Mouse (Mus musculus) left cerebral cortex, postnatal 10 days (tissue): ENCODE measurements at regions not wholly inside any gene's neighbourhood (a gene's known extent, or its start where the extent isn't known, plus 50 kb on each side); places are given as distances from the start of the nearest gene placed in this dataset.
"Not testable (repeated sequence)": the region's sequence is repeated elsewhere in the genome, so short reads cannot be mapped to it uniquely, and the experiment has no call there.

ENCODE experiments used
- DNase-seq, 2 experiments: peaks; one replicate each; pipeline ENCODE4 v3.0.0; 2021 to 2022; ENCODE audit warnings: low spot score in 2 of 2, mixed read lengths in 1 of 2; ENCODE audit errors: extremely low spot score in 1 of 2
- intact Hi-C: fragments of 180-260 bp; cut with DNase I; formaldehyde crosslinking; loops from one replicate; pipeline ENCODE4 v1.15.1; 2025

DNA sequence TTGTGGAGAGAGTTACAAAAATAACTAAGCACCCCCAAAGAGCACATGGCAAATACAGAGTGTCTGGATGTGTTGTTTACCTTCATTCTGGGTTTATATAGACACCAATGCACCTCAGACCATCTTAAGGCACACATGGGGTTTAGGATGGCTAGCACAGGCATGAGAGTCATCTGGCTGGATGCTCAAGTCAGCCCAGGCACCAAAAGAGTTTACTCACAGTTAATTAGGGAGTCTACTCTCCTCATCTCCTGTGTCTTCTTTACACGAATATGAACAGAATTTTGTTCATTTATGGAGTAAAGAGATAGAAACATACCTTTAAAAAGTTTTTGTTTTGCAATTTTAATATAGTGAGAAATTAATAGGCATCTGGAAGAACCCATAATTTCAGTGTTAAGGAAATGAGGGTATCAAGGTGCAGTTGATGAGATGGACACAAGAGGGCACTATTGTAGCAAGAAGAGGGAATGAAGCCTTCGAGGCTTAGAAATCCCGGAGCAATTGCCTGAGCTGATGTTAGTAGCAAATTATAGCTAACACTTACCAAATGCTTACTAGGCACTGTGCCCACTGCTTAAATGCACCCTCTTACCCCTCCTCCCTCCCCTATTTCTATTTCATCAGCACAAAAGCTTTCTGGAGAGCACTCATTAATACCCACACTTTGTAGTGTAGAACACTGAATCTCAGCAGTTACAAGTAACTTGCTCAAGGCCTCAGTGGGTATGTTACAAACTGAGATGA lies 174.6 kb downstream of the Eepd1 start:
- DNase-seq, result peak; percentile 44 to 64
- intact Hi-C loops, result loop anchor here (5.0 kb wide), 1 partner anchor 1121 kb away; no protein-coding TSS in a partner anchor

DNA sequence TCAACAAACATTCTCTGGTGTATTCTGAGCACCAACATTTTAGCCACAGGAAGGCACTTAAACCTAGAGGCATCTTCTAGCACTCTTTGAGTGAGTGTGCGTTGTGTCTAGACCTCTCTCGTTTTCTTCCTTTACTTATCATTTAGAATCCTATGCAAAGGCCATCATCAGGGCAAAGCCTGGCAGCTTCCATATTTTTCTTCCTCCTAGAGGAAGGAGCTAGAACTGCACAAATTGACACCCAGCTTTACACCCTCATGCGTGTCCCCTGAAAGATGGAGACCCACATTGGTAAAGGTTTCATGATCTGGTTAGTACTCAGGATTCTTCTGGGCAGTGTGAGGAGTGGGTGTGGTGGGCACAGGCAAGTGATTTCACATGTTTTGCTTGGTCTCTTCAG lies 175.2 kb downstream of the Eepd1 start:
- intact Hi-C loops, result loop anchor here (5.0 kb wide), 1 partner anchor 1121 kb away; no protein-coding TSS in a partner anchor
- no peak for DNase-seq

DNA sequence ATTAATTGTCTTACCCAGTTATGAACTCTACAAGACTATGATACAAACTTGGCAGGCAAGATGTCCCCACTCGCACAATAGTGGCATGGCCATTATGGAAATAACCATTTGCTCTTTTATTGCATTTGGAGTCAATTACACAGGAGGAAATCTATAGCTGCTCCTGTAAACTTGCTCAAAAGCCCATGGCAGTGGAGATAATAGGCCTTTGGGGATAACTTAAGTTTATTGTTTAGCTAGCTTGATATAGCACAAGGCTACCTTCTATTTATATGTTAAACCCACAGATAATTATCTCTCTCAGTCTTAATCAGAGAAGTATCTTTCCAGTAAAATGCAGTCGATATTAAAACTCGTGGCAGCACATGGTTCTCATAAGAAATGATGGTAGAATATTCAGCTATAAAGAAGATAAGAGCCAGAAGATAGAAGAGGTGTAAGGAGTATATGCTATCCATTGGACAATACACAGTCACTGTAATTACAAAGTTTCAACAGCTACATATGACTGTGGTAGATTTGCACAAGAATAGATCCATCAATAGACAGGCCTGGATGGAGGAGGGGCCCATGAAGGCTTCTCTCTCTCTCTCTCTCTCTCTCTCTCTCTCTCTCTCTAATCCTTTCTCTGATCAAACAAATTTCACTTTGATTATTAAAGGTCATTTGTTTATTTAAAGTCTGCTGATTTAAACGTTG lies 202.4 kb downstream of the Eepd1 start:
- intact Hi-C loops, result no loop called here

DNA sequence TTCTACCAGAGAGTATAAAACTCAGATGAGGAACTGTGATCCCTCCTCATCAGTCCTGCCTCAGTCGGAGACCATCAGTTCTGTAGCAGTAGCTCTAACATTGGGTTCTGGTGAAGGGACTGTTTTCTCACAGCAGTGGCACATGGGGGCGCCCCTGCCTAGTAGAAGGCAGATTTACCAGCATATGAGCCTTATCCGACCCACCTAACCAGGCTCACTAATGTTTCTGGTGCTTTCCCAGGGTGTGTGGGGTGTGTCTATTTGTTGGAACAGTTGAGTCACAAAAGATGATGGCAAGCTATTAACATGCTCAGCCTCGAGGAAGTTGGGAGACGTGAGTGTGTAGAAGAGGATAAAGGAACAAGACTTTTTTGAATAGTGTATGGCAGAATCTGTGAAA lies 212.3 kb downstream of the Eepd1 start:
- DNase-seq, result peak; percentile 40 to 48
- intact Hi-C loops, result loop anchor here (2.0 to 10.0 kb wide), 2 partner anchors 431 to 1083 kb away; no protein-coding TSS in a partner anchor

More for the DNA sequence above, 202.4 kb downstream of the Eepd1 start:
- DNase-seq, result no peak

DNA sequence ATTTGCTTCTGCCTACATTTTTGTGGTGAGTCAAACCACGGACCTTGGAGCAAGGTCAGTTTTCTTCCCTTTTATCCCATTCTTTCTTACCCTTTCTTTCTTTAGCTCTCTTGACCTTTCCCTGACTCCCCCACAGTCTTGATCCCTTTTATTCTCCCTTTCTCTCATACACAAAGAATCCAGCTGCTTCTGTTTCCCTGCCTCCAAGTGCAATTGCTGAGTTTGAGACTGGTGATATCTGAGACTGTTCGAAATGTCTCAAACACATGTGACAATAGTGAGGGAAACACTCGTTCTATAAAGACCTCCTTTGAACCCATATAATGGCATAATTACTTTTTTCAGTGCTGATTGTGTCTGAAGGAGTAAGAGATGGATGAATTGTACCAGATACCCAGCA lies 213.7 kb downstream of the Eepd1 start:
- DNase-seq, result no peak
- intact Hi-C loops, result loop anchor here (10.0 kb wide), 1 partner anchor 430 kb away; no protein-coding TSS in a partner anchor

DNA sequence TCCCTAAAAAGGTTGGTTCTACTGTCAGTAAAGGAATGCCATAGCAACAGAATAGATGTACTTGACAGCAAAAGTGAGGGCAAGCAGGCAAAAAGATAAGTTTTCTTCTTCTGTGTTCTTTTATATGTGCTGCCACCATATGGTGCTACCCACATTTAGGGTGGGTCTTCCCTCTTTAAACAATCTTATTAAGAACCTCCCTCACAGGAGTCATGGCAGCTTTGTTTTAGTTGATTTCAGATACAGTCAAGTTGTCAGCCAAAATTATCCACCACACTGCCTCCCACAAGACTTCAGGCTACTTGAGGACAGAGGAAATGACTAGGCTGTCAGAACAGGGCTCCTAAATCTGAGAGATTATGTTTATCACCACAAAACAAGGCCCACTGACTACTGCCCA lies 232.3 kb downstream of the Eepd1 start:
- intact Hi-C loops, result no loop called here
- peak in 1 of 2 experiments; percentile 15 for DNase-seq

DNA sequence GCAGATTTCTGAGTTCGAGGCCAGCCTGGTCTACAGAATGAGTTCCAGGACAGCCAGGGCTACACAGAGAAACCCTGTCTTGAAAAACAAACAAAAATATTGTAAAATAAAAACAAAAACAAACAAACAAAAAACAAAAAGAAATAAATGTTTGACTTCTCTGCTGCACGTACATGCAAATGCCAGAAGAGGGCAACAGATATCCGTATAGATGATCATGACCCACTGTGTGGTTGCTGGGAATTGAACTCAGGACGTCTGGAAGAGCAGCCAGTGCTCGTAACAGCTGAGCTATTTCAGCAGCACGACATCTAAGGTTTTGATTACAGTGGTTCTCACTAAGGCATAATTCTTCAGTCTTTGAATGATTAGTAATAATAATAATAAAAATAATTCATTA lies 262.8 kb downstream of the Eepd1 start:
- no peak for DNase-seq
- intact Hi-C loops, result no loop called here

DNA sequence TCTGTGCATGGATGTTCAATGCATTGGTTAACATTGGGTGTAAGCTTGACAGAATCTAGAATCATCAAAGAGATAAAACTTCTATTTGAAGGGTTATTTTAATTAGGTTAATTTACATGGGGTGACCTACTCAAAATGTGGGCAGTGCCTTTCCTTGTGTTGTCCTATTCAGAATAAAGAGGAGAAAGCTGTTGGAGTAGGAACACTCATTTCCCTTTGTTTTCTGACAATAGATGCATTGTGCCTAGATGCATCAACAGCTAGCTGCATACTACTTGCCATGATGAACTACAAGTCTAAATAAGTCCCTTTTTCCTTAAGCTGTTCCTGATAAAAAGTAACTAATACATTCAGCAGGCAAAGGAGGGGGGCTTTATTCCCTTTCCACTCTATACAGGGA lies 269.8 kb downstream of the Eepd1 start:
- intact Hi-C loops, result no loop called here
- DNase-seq, result no peak

DNA sequence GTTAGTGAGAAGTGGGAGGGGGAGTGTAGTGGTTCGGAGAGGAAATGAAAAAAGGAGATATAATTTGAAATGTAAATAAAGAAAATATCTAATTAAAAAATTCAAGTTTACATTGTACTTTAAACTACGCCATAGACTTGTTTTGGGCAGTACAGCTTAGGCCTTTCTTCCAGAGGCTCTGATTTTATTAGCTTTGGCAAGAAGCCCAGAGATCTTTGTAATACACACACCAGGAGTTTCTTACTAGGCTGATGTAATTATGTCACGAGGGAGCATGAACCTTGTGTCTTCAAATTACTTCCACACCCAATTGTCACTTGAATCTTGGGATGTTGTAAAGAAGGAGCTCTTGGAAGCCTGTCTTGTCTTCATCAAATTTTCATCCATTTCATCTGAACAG lies 292.6 kb downstream of the Eepd1 start:
- DNase-seq, result no peak
- intact Hi-C loops, result no loop called here

DNA sequence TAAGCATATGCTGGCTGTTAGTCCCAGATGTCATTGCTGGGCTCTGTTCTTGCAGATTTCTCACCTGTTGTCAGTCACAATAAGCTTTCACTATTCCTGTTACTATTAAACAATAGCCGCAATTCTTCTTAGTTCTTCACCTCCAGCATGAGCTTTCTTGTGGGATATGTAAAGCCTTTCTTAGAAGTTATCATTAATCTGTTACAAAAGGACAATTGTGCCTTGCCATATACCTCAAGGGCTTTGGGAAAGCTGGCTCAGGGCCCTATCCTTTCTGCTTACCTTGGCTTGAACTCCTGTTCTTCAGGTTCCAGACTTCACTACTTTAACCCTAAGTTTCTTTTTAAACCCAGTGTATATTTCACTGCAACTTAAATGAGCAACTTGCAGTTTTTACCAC lies 301.3 kb downstream of the Eepd1 start:
- no peak for DNase-seq
- intact Hi-C loops, result no loop called here

DNA sequence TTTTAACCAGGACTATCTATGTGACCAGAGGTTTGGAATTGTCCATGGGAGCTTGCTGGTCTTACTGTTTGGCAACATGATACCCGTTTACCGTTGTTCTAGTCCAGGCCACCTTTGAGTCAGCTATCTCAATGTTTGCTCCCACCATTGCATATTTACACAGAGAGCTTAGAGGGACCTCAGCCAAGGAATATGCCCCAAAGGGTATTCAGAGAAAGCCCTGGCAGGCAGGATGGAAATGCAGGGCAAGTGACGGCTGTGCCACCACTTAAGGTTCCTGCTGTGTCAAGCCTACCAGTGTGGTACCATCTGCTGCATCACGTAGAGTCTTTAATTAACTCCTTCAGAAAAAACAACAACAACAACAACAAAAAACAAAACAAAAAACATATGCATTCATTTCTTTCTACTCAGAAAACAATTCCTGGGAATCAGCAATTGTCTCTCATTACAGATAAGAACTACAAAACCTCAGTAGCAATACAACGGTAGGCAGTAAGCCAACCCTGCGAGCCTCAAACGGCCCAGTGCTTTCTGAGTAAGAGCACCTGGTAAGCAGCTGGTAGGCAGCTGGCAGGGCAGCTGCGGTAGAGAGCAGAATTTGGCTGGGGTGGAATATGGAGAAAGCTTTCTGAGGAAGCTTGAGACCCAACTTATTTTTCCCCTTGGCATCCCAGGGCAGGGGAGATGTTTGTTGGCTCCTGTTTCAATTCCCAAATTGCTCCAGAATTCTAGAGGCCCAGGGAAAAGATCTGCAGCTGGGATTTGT lies 314.0 kb downstream of the Eepd1 start:
- DNase-seq, result no peak
- intact Hi-C loops, result no loop called here

DNA sequence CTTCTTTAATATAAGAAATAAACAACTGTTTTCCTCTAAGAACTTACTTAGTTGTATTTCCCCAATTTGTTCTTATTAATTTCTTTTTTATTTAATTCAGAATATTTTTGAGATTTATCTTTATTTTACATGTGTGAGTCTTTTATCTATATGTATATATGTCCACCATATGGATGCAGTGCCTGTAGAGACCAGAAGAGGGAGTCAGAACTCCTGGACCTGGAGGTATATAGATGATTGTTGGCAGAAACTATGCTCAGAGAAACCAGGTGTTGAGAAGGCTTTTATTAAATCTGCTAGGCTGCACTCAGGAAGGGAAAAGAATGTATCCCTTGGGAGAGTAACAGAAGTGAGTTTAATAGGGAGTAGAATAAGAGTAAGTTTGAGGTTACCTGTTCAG lies 328.2 kb downstream of the Eepd1 start:
- intact Hi-C loops, result no loop called here
- no peak for DNase-seq

DNA sequence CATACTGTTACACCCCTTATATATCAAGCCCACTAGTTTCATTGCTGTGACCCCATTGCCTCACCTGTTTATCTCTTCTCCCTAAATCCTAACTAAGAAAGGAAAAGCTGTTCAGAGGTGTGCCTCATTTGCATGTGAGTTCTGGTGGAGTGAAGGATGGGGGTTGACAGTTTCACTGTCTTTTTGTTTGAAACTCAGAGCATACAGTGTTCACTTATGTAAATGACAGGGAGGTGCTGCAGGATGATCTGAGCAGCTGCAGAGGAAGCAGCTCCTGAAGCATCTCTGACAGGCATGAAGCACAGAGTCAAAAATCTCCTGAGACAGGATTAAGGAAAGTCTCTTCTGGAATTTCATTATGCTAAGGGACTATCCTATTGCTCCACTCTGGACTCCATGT lies 351.9 kb downstream of the Eepd1 start:
- intact Hi-C loops, result no loop called here
- no peak for DNase-seq

DNA sequence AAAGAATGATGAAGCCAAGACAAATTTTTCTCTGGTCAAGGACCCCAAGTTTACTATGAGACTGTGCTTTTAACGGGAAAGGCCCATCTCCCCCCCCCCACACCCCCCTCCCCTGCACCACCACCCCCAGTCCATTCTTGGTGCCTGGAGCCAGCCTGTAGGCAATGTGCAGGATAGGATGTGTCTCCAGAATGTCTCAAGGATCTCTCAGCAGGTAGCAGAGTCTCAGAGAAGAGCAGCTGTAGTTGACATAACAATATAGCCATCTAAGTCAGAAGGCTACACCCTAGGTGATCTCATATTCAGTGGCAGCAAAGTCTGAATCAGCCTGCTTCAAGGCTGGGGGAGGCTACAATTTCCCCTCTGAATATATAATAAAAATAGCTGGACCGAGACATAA lies 368.6 kb downstream of the Eepd1 start:
- DNase-seq, intact Hi-C loops: not testable (repeated sequence)

DNA sequence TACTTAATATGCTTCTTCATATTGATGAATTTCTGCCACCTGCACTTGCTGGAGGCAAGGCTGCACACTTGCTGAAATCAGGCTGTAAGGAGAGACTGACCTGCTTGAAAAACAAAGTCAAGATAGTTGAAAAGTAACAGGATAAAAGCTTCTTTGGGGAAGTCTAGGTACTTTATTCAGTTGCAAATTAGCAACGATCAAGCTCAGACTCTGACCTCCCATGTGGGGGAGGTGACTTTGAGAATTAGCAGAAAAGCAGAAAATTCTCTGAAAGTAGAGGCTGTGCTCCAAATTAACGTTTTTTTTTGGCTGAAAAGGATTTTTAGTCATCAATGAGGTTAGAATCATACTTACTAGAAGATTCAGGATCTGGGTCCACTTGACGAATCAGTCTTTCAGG lies 369.3 kb downstream of the Eepd1 start:
- intact Hi-C loops, DNase-seq: not testable (repeated sequence)

DNA sequence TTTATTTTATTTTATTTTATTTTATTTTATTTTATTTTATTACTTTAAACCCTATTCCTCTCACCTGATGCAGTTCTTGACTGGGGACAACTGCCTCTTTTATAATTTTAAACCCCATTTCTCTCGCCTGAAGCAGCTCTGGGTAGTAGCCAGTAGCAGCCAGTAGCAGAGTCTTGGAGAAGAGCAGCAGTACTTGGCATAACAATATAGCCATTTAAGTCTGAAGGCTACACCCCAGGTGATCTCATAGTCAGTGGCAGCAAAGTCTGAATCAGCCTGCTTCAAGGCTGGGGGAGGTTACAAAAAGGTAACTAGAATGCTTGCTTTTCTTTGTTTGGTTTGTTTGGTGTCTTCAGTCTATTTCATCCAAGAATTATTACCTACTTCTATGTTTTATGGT lies 373.2 kb downstream of the Eepd1 start:
- intact Hi-C loops, result no loop called here
- no peak for DNase-seq

DNA sequence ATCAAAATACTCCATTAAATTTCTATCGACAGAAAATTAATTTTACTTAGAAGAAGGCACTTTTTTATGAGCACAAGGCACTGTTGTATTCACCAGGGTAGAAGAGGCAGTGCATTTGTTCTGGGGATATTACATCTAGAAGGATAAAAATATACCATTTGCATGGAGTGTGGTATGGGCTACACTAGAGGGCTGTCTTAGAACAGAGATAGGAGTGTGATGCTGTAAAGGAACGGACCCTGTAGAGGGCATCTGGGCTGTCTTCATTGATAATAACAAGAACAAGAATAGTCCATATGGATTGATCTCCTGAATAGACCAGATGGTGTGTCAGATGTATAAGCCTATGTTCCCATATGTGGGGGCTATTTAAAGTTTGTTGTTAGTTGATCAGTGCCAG lies 388.9 kb downstream of the Eepd1 start:
- intact Hi-C loops, result no loop called here
- no peak for DNase-seq

DNA sequence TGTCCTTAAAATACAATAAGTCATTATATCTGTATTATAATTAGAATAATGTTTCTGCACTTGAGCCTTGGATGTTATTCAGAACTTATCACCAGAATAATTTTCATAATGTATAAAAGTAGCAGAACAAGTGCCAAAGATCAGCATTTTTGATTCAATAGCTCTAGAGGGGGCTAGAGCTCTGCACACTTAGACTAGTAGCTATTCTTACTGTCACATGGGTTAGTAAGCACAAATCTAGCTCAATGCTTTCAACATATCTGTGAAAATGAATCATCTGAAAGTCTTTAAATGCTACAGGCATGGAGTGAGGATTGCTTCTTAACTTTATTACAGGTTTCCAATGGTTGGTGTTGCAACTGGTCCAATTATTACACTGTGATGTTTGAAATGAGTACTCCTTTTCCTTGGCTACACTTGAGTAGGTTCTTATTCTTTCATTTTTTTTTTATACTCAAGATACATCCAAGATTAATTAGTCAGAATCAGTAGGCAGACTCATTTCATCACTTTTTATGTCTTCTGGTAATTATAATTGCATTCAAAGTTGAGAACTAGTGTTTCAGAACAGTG lies 415.1 kb downstream of the Eepd1 start:
- DNase-seq, result peak in 1 of 2 experiments; percentile 23
- intact Hi-C loops, result loop anchor here (5.0 kb wide), 1 partner anchor 866 kb away; no protein-coding TSS in a partner anchor
